In the genomic region with DNA sequence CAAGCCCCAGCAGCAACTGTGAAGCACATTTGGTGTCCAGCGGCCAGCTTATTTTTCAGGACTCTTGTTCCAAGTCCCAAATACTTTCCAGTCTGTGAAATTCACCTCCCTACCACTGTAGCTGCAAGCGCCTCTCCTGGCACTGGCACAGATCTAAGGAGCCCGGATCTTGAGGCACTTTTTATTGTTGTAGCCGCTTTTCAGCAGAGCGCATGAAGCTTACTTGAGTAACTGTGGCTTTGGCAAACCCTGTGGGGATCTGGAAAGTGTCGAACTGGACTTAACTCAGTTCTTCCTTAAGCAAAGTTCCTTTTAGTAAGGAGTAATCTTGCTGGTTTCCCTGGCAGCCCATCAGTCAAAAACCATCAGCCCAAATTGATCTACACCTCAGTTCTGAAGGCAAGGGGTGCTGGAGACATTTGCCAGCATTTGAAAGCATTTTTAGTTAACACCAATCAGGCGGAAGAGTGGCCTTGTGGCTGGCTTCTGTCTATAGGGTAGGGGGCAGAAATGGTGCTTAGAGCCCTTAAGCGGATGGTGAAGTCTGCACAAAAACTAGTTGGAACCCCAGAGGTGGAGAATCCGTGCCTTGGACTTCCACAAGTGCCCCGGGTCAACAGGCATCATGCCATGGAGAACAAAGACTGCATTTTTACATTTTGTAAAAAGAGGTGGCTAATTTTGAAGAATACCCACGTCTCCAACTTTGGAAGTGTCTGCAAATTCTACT, we compare ENCODE assay signal across 10 mouse cellular contexts. TPM values are rescaled to one million over a fixed set of nuclear protein-coding genes. Genes with fewer than 3 reads are reported as not detected.
DNase-seq lines count a peak whose midpoint lies in the region; ATAC-seq and TF ChIP-seq lines count a peak whose summit lies in the region.
"Had no signal": no experiment of that assay in that cellular context is flagged by ENCODE, and none has a peak within 500 bp of the region (broad histone marks: within the 10 kb centered on the region; RNA-seq: fewer than 3 reads in every experiment).

No protein-coding gene starts in this region.

- no peak overlapping the region for H3K27ac ChIP-seq in kidney, adult 2 months (ENCODE audit: insufficient read depth, low read depth, low read length)
- peak overlapping the region; percentile 98 for H3K27ac ChIP-seq in embryonic facial prominence, embryonic 15.5 days (replicated peaks)
- H3K27ac ChIP-seq in midbrain, embryonic 12.5 days (replicated peaks), result no peak overlapping the region
- H3K27ac ChIP-seq in testis, adult 2 months (ENCODE audit: control insufficient read depth, insufficient read depth, low read depth, low read length), result 0 out of 2 replicates have a peak overlapping the region, but pooled peaks have one; percentile 13
- H3K27ac ChIP-seq in thymus, adult 2 months (ENCODE audit: control insufficient read depth, insufficient read depth, low read length), result no peak overlapping the region

- peak overlapping the region; percentile 79 for H3K9ac ChIP-seq in embryonic facial prominence, embryonic 15.5 days
- peak overlapping the region; percentile 78 for H3K9ac ChIP-seq in midbrain, embryonic 12.5 days (replicated peaks)

- no peaks in the 10 kb centered on the region for H3K4me1 ChIP-seq in kidney, adult 2 months (ENCODE audit: control insufficient read depth, insufficient read depth, low read length)
- peaks cover 31% of the 10 kb centered on the region for H3K4me1 ChIP-seq in embryonic facial prominence, embryonic 15.5 days
- peaks cover 25% of the 10 kb centered on the region for H3K4me1 ChIP-seq in midbrain, embryonic 12.5 days
- peaks cover 3% of the 10 kb centered on the region for H3K4me1 ChIP-seq in testis, adult 2 months (ENCODE audit: control insufficient read depth, insufficient read depth, low read length)
- peaks cover 5% of the 10 kb centered on the region for H3K4me1 ChIP-seq in thymus, adult 2 months (replicated peaks; ENCODE audit: control insufficient read depth, insufficient read depth, low read length)

- intact Hi-C loops in heart, postnatal 10 days (cut with DNase I), result loop anchor here (1.0 to 5.0 kb wide), 3 partner anchors 52 to 233 kb away; no protein-coding TSS in a partner anchor
- intact Hi-C loops in left cerebral cortex, postnatal 25 days (cut with DNase I), result loop anchor here (1.0 to 5.0 kb wide), 3 partner anchors 53 to 233 kb away; a partner anchor contains a TSS

- no peak for TF ChIP-seq POLR2A in kidney, adult 2 months (IDR thresholded peaks at IDR 0.05; ENCODE audit: low read depth, low read length)
- no peak for TF ChIP-seq POLR2A in testis, adult 2 months (IDR thresholded peaks at IDR 0.05; ENCODE audit: control insufficient read depth, low read depth, low read length)
- TF ChIP-seq POLR2A in thymus, adult 2 months (IDR thresholded peaks at IDR 0.05; ENCODE audit: control insufficient read depth, extremely low read depth, insufficient read depth, low read length, poor library complexity), result no peak

- no peak for DNase-seq in kidney, adult 2 months
- DNase-seq in kidney, adult 18-20 months, result no peak
- peak; percentile 37 to 52 for DNase-seq in heart, postnatal 10 days
- DNase-seq in left cerebral cortex, postnatal 25 days (ENCODE audit: low spot score in 2 of 2), result peak; percentile 38 to 79
- no peak for DNase-seq in thymus, adult 2 months

- no peak for TF ChIP-seq CTCF in kidney, adult 2 months (conservative IDR thresholded peaks at IDR 0.05; ENCODE audit: insufficient read depth, insufficient read length, low read depth, low read length)
- TF ChIP-seq CTCF in testis, adult 2 months (IDR thresholded peaks at IDR 0.05; ENCODE audit: control insufficient read depth, insufficient read depth, insufficient replicate concordance, low read depth, low read length), result no peak
- no peak for TF ChIP-seq CTCF in thymus, adult 2 months (IDR thresholded peaks at IDR 0.05; ENCODE audit: borderline replicate concordance, control insufficient read depth, extremely low read depth, insufficient read depth, low read length, poor library complexity)

- no peaks in the 10 kb centered on the region for H3K36me3 ChIP-seq in kidney, adult 2 months (ENCODE audit: control insufficient read depth, insufficient read depth, low read length)
- H3K36me3 ChIP-seq in embryonic facial prominence, embryonic 15.5 days, result no peaks in the 10 kb centered on the region
- no peaks in the 10 kb centered on the region for H3K36me3 ChIP-seq in midbrain, embryonic 12.5 days
- H3K36me3 ChIP-seq in testis, adult 2 months (ENCODE audit: control insufficient read depth, insufficient read depth, low read length), result no peaks in the 10 kb centered on the region
- no peaks in the 10 kb centered on the region for H3K36me3 ChIP-seq in thymus, adult 2 months (ENCODE audit: control insufficient read depth, insufficient read depth, low read length)
- H3K36me3 ChIP-seq: G1E had no signal

- H3K9me3 ChIP-seq in embryonic facial prominence, embryonic 15.5 days (replicated peaks), result no peaks in the 10 kb centered on the region
- H3K9me3 ChIP-seq in midbrain, embryonic 12.5 days, result no peaks in the 10 kb centered on the region
- H3K9me3 ChIP-seq: G1E had no signal

- H3K4me2 ChIP-seq in embryonic facial prominence, embryonic 15.5 days (replicated peaks), result peak overlapping the region; percentile 62
- H3K4me2 ChIP-seq in midbrain, embryonic 12.5 days (replicated peaks), result peak overlapping the region; percentile 78

- no peaks in the 10 kb centered on the region for H3K27me3 ChIP-seq in kidney, adult 2 months (replicated peaks; ENCODE audit: control insufficient read depth, insufficient read depth, low read length)
- H3K27me3 ChIP-seq in embryonic facial prominence, embryonic 15.5 days, result no peaks in the 10 kb centered on the region
- H3K27me3 ChIP-seq in midbrain, embryonic 12.5 days, result peaks cover 3% of the 10 kb centered on the region; the same call in 1 of the 2 replicates
- no peaks in the 10 kb centered on the region for H3K27me3 ChIP-seq in testis, adult 2 months (ENCODE audit: control insufficient read depth, insufficient read depth, low read length)
- peaks cover 7% of the 10 kb centered on the region; the same call in 1 of the 2 replicates for H3K27me3 ChIP-seq in thymus, adult 2 months (ENCODE audit: control insufficient read depth, insufficient read depth, low read length)

- 28% methylated on average over 11 of the region's 11 CpGs for WGBS in kidney, adult 2 months
- WGBS in embryonic facial prominence, embryonic 15.5 days, result 5% methylated on average over 11 of the region's 11 CpGs
- WGBS in midbrain, embryonic 12.5 days, result 7% methylated on average over 11 of the region's 11 CpGs
- WGBS in thymus, adult 2 months, result 54% methylated on average over 11 of the region's 11 CpGs

- H3K4me3 ChIP-seq in kidney, adult 2 months (ENCODE audit: insufficient read depth, low read depth, low read length), result peak overlapping the region; percentile 66; the same call in 1 of the 2 replicates
- H3K4me3 ChIP-seq in embryonic facial prominence, embryonic 15.5 days (replicated peaks), result peak overlapping the region; percentile 88
- peak overlapping the region; percentile 76 for H3K4me3 ChIP-seq in midbrain, embryonic 12.5 days
- peak overlapping the region; percentile 74 for H3K4me3 ChIP-seq in testis, adult 2 months (ENCODE audit: control insufficient read depth, low read depth, low read length)
- H3K4me3 ChIP-seq in thymus, adult 2 months (ENCODE audit: control insufficient read depth, insufficient read depth, low read length), result no peak overlapping the region

- ATAC-seq in embryonic facial prominence, embryonic 15.5 days (ENCODE audit: insufficient number of reproducible peaks, low FRiP score, low TSS enrichment, low read depth), result no peak
- ATAC-seq in midbrain, embryonic 12.5 days (ENCODE audit: low FRiP score, low read depth), result no peak

RNA-seq across cellular contexts. Expression of a gene that starts 1.1 kb away (rescaled TPM):
- polyA plus RNA-seq in kidney, adult 2 months (2012; rRNA removed), result 2.0 and 2.5 TPM in 2 replicates
- polyA plus RNA-seq in embryonic facial prominence, embryonic 15.5 days (2015; fragmentation: Nextera tagmentation; extraction: Ambion mirVana), result 20.3 and 24.3 TPM in 2 replicates
- total RNA-seq in heart, postnatal 10 days (2021), result 10 to 100 TPM; 32.3 to 33.0 TPM
- 10 to 100 TPM; 13.5 to 14.7 TPM for total RNA-seq in left cerebral cortex, postnatal 25 days (2021)
- polyA plus RNA-seq in midbrain, embryonic 12.5 days (2016; fragmentation: Nextera tagmentation; extraction: Ambion mirVana), result 4.3 and 5.6 TPM in 2 replicates
- 0.55 and 0.62 TPM in 2 replicates for polyA plus RNA-seq in testis, adult 2 months (2012; rRNA removed)
- polyA plus RNA-seq in thymus, adult 2 months (2012; rRNA removed), result 3.7 and 4.0 TPM in 2 replicates
- polyA plus RNA-seq: G1E had no signal

RNA-seq across cellular contexts. Expression of a gene that starts 16.2 kb away (rescaled TPM):
- polyA plus RNA-seq in kidney, adult 2 months (2012; rRNA removed), result 0.10 and 0.48 TPM in 2 replicates
- polyA plus RNA-seq in embryonic facial prominence, embryonic 15.5 days (2015; fragmentation: Nextera tagmentation; extraction: Ambion mirVana), result 0.13 TPM in 1 of 2 replicates, not detected in the other
- not detected for total RNA-seq in heart, postnatal 10 days (2021)
- total RNA-seq in left cerebral cortex, postnatal 25 days (2021), result under 1 TPM in 1 of 2 experiments, not detected in 1; 0.30 TPM
- not detected in 2 replicates for polyA plus RNA-seq in midbrain, embryonic 12.5 days (2016; fragmentation: Nextera tagmentation; extraction: Ambion mirVana)
- 0.08 and 0.19 TPM in 2 replicates for polyA plus RNA-seq in testis, adult 2 months (2012; rRNA removed)
- polyA plus RNA-seq in thymus, adult 2 months (2012; rRNA removed), result 0.52 and 0.75 TPM in 2 replicates
- total RNA-seq: G1E; hematopoietic stem cell, adult 5-6 weeks had no signal
- polyA plus RNA-seq: G1E had no signal

RNA-seq across cellular contexts. Expression of a gene that starts 38.6 kb away (rescaled TPM):
- polyA plus RNA-seq in kidney, adult 2 months (2012; rRNA removed), result not detected in 2 replicates
- not detected in 2 replicates for polyA plus RNA-seq in embryonic facial prominence, embryonic 15.5 days (2015; fragmentation: Nextera tagmentation; extraction: Ambion mirVana)
- not detected for total RNA-seq in heart, postnatal 10 days (2021)
- total RNA-seq in left cerebral cortex, postnatal 25 days (2021), result not detected
- polyA plus RNA-seq in midbrain, embryonic 12.5 days (2016; fragmentation: Nextera tagmentation; extraction: Ambion mirVana), result not detected in 2 replicates
- 0.24 and 0.70 TPM in 2 replicates for polyA plus RNA-seq in testis, adult 2 months (2012; rRNA removed)
- 0.40 TPM in 1 of 2 replicates, not detected in the other for polyA plus RNA-seq in thymus, adult 2 months (2012; rRNA removed)
- total RNA-seq: G1E; hematopoietic stem cell, adult 5-6 weeks had no signal
- polyA plus RNA-seq: G1E had no signal

RNA-seq across cellular contexts. Expression of a gene that starts 54.2 kb away (rescaled TPM):
- 0.58 and 1.5 TPM in 2 replicates for polyA plus RNA-seq in kidney, adult 2 months (2012; rRNA removed)
- 1.0 and 1.3 TPM in 2 replicates for polyA plus RNA-seq in embryonic facial prominence, embryonic 15.5 days (2015; fragmentation: Nextera tagmentation; extraction: Ambion mirVana)
- total RNA-seq in heart, postnatal 10 days (2021), result 1 to 10 TPM; 1.1 to 1.7 TPM
- total RNA-seq in left cerebral cortex, postnatal 25 days (2021), result 1 to 10 TPM; 3.2 to 3.9 TPM
- polyA plus RNA-seq in midbrain, embryonic 12.5 days (2016; fragmentation: Nextera tagmentation; extraction: Ambion mirVana), result not detected in 2 replicates
- polyA plus RNA-seq in testis, adult 2 months (2012; rRNA removed), result 0.34 and 0.42 TPM in 2 replicates
- 0.69 and 0.96 TPM in 2 replicates for polyA plus RNA-seq in thymus, adult 2 months (2012; rRNA removed)
- total RNA-seq: G1E had no signal
- polyA plus RNA-seq: G1E had no signal

Comparison
In these comparisons a context has a peak if more than half of its experiments do, and no peak if none do; other contexts are left out.
1. DNase-seq: peak in heart, postnatal 10 days (2 of 2) and left cerebral cortex, postnatal 25 days (2 of 2); none in kidney, adult 2 months (single experiment), kidney, adult 18-20 months (single experiment) and thymus, adult 2 months (single experiment).
2. H3K27ac ChIP-seq: peak in embryonic facial prominence, embryonic 15.5 days (single experiment) and testis, adult 2 months (single experiment); none in kidney, adult 2 months (single experiment), midbrain, embryonic 12.5 days (single experiment) and thymus, adult 2 months (single experiment).